Mouse (Mus musculus) urinary bladder, postnatal 10 days (tissue): Measurements from ENCODE around the gene Frmd8.
"Not testable (repeated sequence)": the region's sequence is repeated elsewhere in the genome, so short reads cannot be mapped to it uniquely, and the experiment has no call there.

Experiments
- DNase-seq: peaks from one replicate; pipeline ENCODE4 v3.0.0; 2022; ENCODE audit warnings: low spot score

Frmd8 gene

GRCm38 (mm10) chr19:5885838-5886237, 10.8 kb upstream of the Frmd8 start:
- DNase-seq: no peak

- DNase-seq: no peak
Observed at GRCm38 (mm10) chr19:5883935-5884334, 8.9 kb upstream of the Frmd8 start.

- DNase-seq: not testable (repeated sequence)
Observed at GRCm38 (mm10) chr19:5882079-5882478, 7.0 kb upstream of the Frmd8 start.

GRCm38 (mm10) chr19:5881155-5881554, 6.1 kb upstream of the Frmd8 start:
- DNase-seq: no peak

GRCm38 (mm10) chr19:5879735-5880134, 4.7 kb upstream of the Frmd8 start:
- no peak for DNase-seq

- no peak for DNase-seq
Observed at GRCm38 (mm10) chr19:5878916-5879315, 3.8 kb upstream of the Frmd8 start.

GRCm38 (mm10) chr19:5878362-5878722, 3.3 kb upstream of the Frmd8 start:
- DNase-seq: no peak

GRCm38 (mm10) chr19:5877618-5878361, 2.7 kb upstream of the Frmd8 start, which contains the start of gene Slc25a45:
Slc25a45 (plus strand) TSS chr19:5877808.
- no peak for DNase-seq

- DNase-seq: no peak
Observed at GRCm38 (mm10) chr19:5874391-5874968, 594 bp downstream of the Frmd8 start.

- no peak for DNase-seq
Observed at GRCm38 (mm10) chr19:5872931-5873556, 2.0 kb downstream of the Frmd8 start.

- DNase-seq: no peak
Observed at GRCm38 (mm10) chr19:5872528-5872927, 2.5 kb downstream of the Frmd8 start.

GRCm38 (mm10) chr19:5871683-5872082, 3.4 kb downstream of the Frmd8 start:
- no peak for DNase-seq

GRCm38 (mm10) chr19:5871273-5871672, 3.8 kb downstream of the Frmd8 start:
- DNase-seq: no peak

- no peak for DNase-seq
Observed at GRCm38 (mm10) chr19:5868096-5868495, 7.0 kb downstream of the Frmd8 start.

GRCm38 (mm10) chr19:5864710-5865398, 10.2 kb downstream of the Frmd8 start:
- no peak for DNase-seq

- DNase-seq: no peak
Observed at GRCm38 (mm10) chr19:5863776-5864175, 11.3 kb downstream of the Frmd8 start.

GRCm38 (mm10) chr19:5862335-5863085, 12.6 kb downstream of the Frmd8 start:
- DNase-seq: no peak

- no peak for DNase-seq
Observed at GRCm38 (mm10) chr19:5856604-5857003, 18.5 kb downstream of the Frmd8 start.

GRCm38 (mm10) chr19:5852035-5852722, 22.9 kb downstream of the Frmd8 start:
- DNase-seq: no peak

GRCm38 (mm10) chr19:5851481-5851971, 23.5 kb downstream of the Frmd8 start:
- DNase-seq: no peak

GRCm38 (mm10) chr19:5850860-5851259, 24.2 kb downstream of the Frmd8 start:
- no peak for DNase-seq
